Mouse (Mus musculus) ES-Bruce4 (cell line): ENCODE data around the gene Ubr4. TPM values are rescaled to one million over a fixed set of nuclear protein-coding genes. Genes with fewer than 3 reads are reported as not detected.
A peak's percentile ranks its signal among the peaks of the same experiment; 100 is the strongest.

Experiments
- H3K27ac ChIP-seq: 2 replicates; pipeline ENCODE4 v1.5.1; 2012; ENCODE audit warnings: low read length, inconsistent platforms; ENCODE audit not compliant: insufficient read depth
- H3K27me3 ChIP-seq: 2 replicates; pipeline ENCODE4 v1.6.1; 2012; ENCODE audit warnings: mild to moderate bottlenecking, low read length, inconsistent platforms; ENCODE audit not compliant: control insufficient read depth, poor library complexity, insufficient read depth, severe bottlenecking
- H3K36me3 ChIP-seq: 2 replicates; pipeline ENCODE4 v1.6.1; 2012; ENCODE audit warnings: inconsistent platforms, mild to moderate bottlenecking, low read length, moderate library complexity; ENCODE audit not compliant: control insufficient read depth, poor library complexity, insufficient read depth, severe bottlenecking
- H3K4me1 ChIP-seq: one replicate; pipeline ENCODE4 v1.8.1; 2011; ENCODE audit warnings: low read length; ENCODE audit not compliant: control insufficient read depth, insufficient read depth
- H3K4me3 ChIP-seq: 2 replicates; pipeline ENCODE4 v1.5.1; 2011; ENCODE audit warnings: low read depth, mild to moderate bottlenecking, low read length
- H3K9ac ChIP-seq: 2 replicates; pipeline ENCODE4 v1.6.1; 2012; ENCODE audit warnings: low read depth, mild to moderate bottlenecking, inconsistent platforms; ENCODE audit not compliant: poor library complexity, severe bottlenecking
- H3K9me3 ChIP-seq: replicated peaks from 2 replicates; pipeline ENCODE4 v1.6.1; 2012; ENCODE audit warnings: mild to moderate bottlenecking, low read length, inconsistent platforms; ENCODE audit not compliant: control insufficient read depth, poor library complexity, insufficient read depth, severe bottlenecking
- CTCF ChIP-seq: IDR thresholded peaks from one replicate; pipeline ENCODE4 v1.8.1; 2011; ENCODE audit warnings: low read depth, low read length
- EP300 ChIP-seq: IDR thresholded peaks from 2 replicates; pipeline ENCODE4 v1.6.1; 2011; ENCODE audit warnings: low read depth, low read length; ENCODE audit not compliant: insufficient read depth
- POLR2A ChIP-seq: IDR thresholded peaks from one replicate; pipeline ENCODE4 v1.8.1; 2011; ENCODE audit warnings: low read length; ENCODE audit not compliant: insufficient read depth
- polyA plus RNA-seq: library from polyadenylated mRNA; stranded (reverse); fragments of >200 nt; gene quantifications from 2 replicates; pipeline ENCODE4 v1.2.4, GENCODE M21; 2011; ENCODE audit warnings: low read depth; ENCODE audit not compliant: missing spikeins, insufficient read depth, insufficient read length

The Ubr4 gene
- polyA plus RNA-seq, 1 experiment, result 141 TPM

GRCm38 (mm10) chr4:139310899-139311701 is 41.3 kb upstream of the Ubr4 start:
- H3K27ac ChIP-seq, result no peak overlapping the region
- peak overlapping the region; percentile 79 for H3K9ac ChIP-seq
- no peaks in the 10 kb centered on the region for H3K27me3 ChIP-seq
- H3K36me3 ChIP-seq, result 0 out of 2 replicates have a peak, but pooled peaks cover 2% of the 10 kb centered on the region
- no peak for TF ChIP-seq POLR2A
- no peak for TF ChIP-seq CTCF
- TF ChIP-seq EP300, result no peak
- no peaks in the 10 kb centered on the region for H3K4me1 ChIP-seq
- peak overlapping the region; percentile 82 for H3K4me3 ChIP-seq
- H3K9me3 ChIP-seq, result no peaks in the 10 kb centered on the region

GRCm38 (mm10) chr4:139311707-139312106 is 40.7 kb upstream of the Ubr4 start:
- H3K27me3 ChIP-seq, result no peaks in the 10 kb centered on the region
- 0 out of 2 replicates have a peak, but pooled peaks cover 2% of the 10 kb centered on the region for H3K36me3 ChIP-seq
- peak overlapping the region; percentile 82 for H3K4me3 ChIP-seq
- no peak overlapping the region for H3K27ac ChIP-seq
- no peaks in the 10 kb centered on the region for H3K4me1 ChIP-seq
- TF ChIP-seq CTCF (no peak), EP300 (no peak), POLR2A (no peak)
- H3K9me3 ChIP-seq, result no peaks in the 10 kb centered on the region
- peak overlapping the region; percentile 79 for H3K9ac ChIP-seq

- 0 out of 2 replicates have a peak, but pooled peaks cover 2% of the 10 kb centered on the region for H3K36me3 ChIP-seq
- no peak overlapping the region for H3K4me3 ChIP-seq
- no peak overlapping the region for H3K9ac ChIP-seq
- TF ChIP-seq CTCF (peak; percentile 29), EP300 (no peak)
- no peaks in the 10 kb centered on the region for H3K9me3 ChIP-seq
- no peaks in the 10 kb centered on the region for H3K4me1 ChIP-seq
- no peak overlapping the region for H3K27ac ChIP-seq
- no peaks in the 10 kb centered on the region for H3K27me3 ChIP-seq
Measured at GRCm38 (mm10) chr4:139312632-139313031, 39.8 kb upstream of the Ubr4 start.

DNA sequence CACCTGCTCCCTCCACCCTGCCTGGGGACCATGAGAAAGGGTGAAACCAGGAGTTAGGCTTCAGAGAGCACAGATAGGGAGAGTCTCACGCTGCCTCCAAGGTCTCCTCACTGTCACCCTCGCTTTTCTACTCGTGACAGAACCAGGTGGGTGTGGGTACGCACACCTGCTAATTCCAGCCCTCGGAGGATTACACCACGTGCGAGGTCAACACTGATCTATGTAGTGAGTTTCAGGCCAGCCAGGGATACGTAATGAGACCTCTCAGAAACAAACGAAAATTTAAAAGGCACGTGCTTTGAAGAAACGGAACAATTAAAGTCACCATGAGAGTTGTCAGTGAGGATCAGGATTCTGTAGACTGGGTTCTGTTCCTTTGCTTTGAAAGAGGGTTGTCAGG is 34.0 kb upstream of the Ubr4 start:
- Histone ChIP-seq H3K27ac (no peak overlapping the region), H3K9me3 (no peaks in the 10 kb centered on the region), H3K9ac (no peak overlapping the region), H3K36me3 (0 out of 2 replicates have a peak, but pooled peaks cover 2% of the 10 kb centered on the region), H3K27me3 (no peaks in the 10 kb centered on the region), H3K4me3 (no peak overlapping the region), H3K4me1 (no peaks in the 10 kb centered on the region)
- no peak for TF ChIP-seq POLR2A
- no peak for TF ChIP-seq CTCF
- TF ChIP-seq EP300, result no peak

DNA sequence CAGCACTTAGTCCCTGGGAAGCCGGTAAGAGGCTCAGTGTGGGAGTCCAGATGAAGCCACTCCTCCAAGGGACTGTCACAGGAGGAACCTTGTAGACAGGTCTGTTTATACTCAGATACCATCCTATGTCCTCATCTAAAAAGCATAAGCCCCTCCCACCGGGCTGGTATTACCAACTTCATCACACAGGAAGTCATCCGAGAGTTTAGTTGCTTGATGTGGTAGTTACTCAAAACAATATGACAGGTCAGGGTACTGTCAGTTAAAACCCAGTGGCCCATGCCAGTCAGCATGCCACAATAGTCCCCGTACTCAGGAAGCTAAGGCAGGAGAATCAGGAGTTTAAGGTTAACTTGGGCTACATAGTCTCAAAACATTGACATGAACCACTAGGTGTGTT is 32.7 kb upstream of the Ubr4 start:
- TF ChIP-seq EP300 (no peak), CTCF (no peak)
- Histone ChIP-seq H3K27ac (no peak overlapping the region), H3K4me3 (no peak overlapping the region), H3K4me1 (no peaks in the 10 kb centered on the region), H3K36me3 (0 out of 2 replicates have a peak, but pooled peaks cover 2% of the 10 kb centered on the region), H3K9me3 (no peaks in the 10 kb centered on the region), H3K9ac (no peak overlapping the region), H3K27me3 (no peaks in the 10 kb centered on the region)

DNA sequence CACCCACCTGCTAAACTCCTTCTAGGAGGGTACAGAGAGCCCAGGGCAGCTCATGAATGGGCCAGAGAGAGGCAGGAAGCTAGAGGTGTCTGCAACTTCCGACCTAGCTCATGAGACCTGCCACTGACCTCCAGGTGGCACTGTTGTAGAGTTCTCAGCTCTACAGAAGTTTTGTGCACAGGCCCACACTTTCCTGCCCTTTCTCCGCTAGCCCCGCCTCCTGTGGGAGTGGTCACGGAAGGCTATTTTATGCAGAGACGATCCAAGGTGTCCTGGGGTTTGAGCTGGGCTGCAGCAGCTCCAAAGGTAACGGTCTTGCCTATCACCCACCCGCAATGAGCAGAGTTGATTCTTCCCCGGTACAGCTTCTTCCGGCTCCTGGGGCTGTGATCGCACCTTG is 21.8 kb upstream of the Ubr4 start:
- H3K36me3 ChIP-seq, result no peaks in the 10 kb centered on the region
- no peak overlapping the region for H3K27ac ChIP-seq
- peaks cover 1% of the 10 kb centered on the region for H3K4me1 ChIP-seq
- H3K9me3 ChIP-seq, result no peaks in the 10 kb centered on the region
- H3K4me3 ChIP-seq, result peak overlapping the region; percentile 45
- no peaks in the 10 kb centered on the region for H3K27me3 ChIP-seq
- no peak overlapping the region for H3K9ac ChIP-seq
- TF ChIP-seq POLR2A (peak; percentile 87), EP300 (0 out of 2 replicates have a peak, but pooled peaks have one; percentile 15), CTCF (peak; percentile 78)
